Mouse (Mus musculus) kidney, postnatal 0 days (tissue): ENCODE measurements around the gene Abhd6. TPM values are rescaled to one million over a fixed set of nuclear protein-coding genes. Genes with fewer than 3 reads are reported as not detected.

Experiments used
- ATAC-seq: fragments of 200-750 bp; cut with Nextera tagmentation; replicated peaks from 2 replicates; pipeline ENCODE4 v1.8.0; 2017; ENCODE audit warnings: low read depth, moderate number of reproducible peaks, moderate TSS enrichment, moderate library complexity; ENCODE audit not compliant: low FRiP score
- DNase-seq: peaks from one replicate; pipeline ENCODE4 v3.0.0-alpha.2; 2016; ENCODE audit warnings: low spot score
- H3K27ac ChIP-seq: fragments of 300-500 bp; sonication (generic); 2 replicates; pipeline ENCODE4 v1.5.1; 2014; ENCODE audit warnings: mild to moderate bottlenecking
- H3K27me3 ChIP-seq: fragments of 300-500 bp; sonication (generic); 2 replicates; pipeline ENCODE4 v1.6.1; 2014; ENCODE audit warnings: low read length, mixed read lengths; ENCODE audit not compliant: insufficient read depth
- H3K36me3 ChIP-seq: fragments of 300-500 bp; sonication (generic); 2 replicates; pipeline ENCODE4 v1.6.1; 2014; ENCODE audit warnings: low read length, mixed read lengths; ENCODE audit not compliant: insufficient read depth
- H3K4me1 ChIP-seq: fragments of 300-500 bp; sonication (generic); replicated peaks from 2 replicates; pipeline ENCODE4 v1.6.1; 2014; ENCODE audit warnings: antibody characterized with exemption, low read length, mixed read lengths; ENCODE audit not compliant: insufficient read depth
- H3K4me2 ChIP-seq: fragments of 300-500 bp; sonication (generic); 2 replicates; pipeline ENCODE4 v1.6.1; 2014; ENCODE audit warnings: mild to moderate bottlenecking, low read length, moderate library complexity, mixed read lengths
- H3K4me3 ChIP-seq: fragments of 300-500 bp; sonication (generic); replicated peaks from 2 replicates; pipeline ENCODE4 v1.5.1; 2014; ENCODE audit warnings: low read depth, low read length
- H3K9ac ChIP-seq: fragments of 300-500 bp; sonication (generic); 2 replicates; pipeline ENCODE4 v1.6.1; 2014; ENCODE audit warnings: low read depth, low read length
- H3K9me3 ChIP-seq: fragments of 300-500 bp; sonication (generic); replicated peaks from 2 replicates; pipeline ENCODE4 v1.6.1; 2016; ENCODE audit warnings: low read length, inconsistent platforms, mixed read lengths
- CTCF ChIP-seq: IDR thresholded peaks from 2 replicates; pipeline ENCODE4 v1.5.1; 2016; ENCODE audit warnings: antibody characterized with exemption, low read depth, mild to moderate bottlenecking, moderate library complexity
- WGBS: fragments of 180-500 bp; shearing (Covaris S2); extraction: QIAGEN DNeasy Blood & Tissue Kit; methylation state at CpG from one replicate; pipeline ENCODE4 v1.1.7; 2014; 5-methylcytosine and 5-hydroxymethylcytosine counted together
- polyA plus RNA-seq: library from polyadenylated mRNA; unstranded; fragments of >200 nt; fragmentation: Nextera tagmentation; extraction: Ambion mirVana; gene quantifications from 2 replicates; pipeline ENCODE4 v1.2.1, GENCODE M21; 2015

Abhd6 gene
- polyA plus RNA-seq, 1 experiment from 2014 or later = 41.6 TPM

- no peak overlapping the region for H3K27ac ChIP-seq
- H3K27me3 ChIP-seq = no peaks in the 10 kb centered on the region
- no peak for DNase-seq
- H3K9ac ChIP-seq = no peak overlapping the region
- no peaks in the 10 kb centered on the region for H3K9me3 ChIP-seq
- no peaks in the 10 kb centered on the region for H3K4me1 ChIP-seq
- no peak for ATAC-seq
- no peak overlapping the region for H3K4me3 ChIP-seq
- no peak overlapping the region for H3K4me2 ChIP-seq
- WGBS = 91% methylated on average over 5 of the region's 5 CpGs
- no peak for TF ChIP-seq CTCF
- H3K36me3 ChIP-seq = 0 out of 2 replicates have a peak, but pooled peaks cover 3% of the 10 kb centered on the region
Measured at GRCm38 (mm10) chr14:8056076-8056475, 53.4 kb downstream of the Abhd6 start.

GRCm38 (mm10) chr14:8059938-8060337, 57.2 kb downstream of the Abhd6 start:
- H3K4me1 ChIP-seq = no peaks in the 10 kb centered on the region
- no peak overlapping the region for H3K9ac ChIP-seq
- no peaks in the 10 kb centered on the region for H3K36me3 ChIP-seq
- WGBS = 93% methylated on average over 7 of the region's 7 CpGs
- ATAC-seq (no peak), DNase-seq (no peak)
- H3K27ac ChIP-seq = no peak overlapping the region
- no peak overlapping the region for H3K4me2 ChIP-seq
- H3K9me3 ChIP-seq = no peaks in the 10 kb centered on the region
- H3K4me3 ChIP-seq = no peak overlapping the region
- no peaks in the 10 kb centered on the region for H3K27me3 ChIP-seq
- no peak for TF ChIP-seq CTCF

- 0 out of 2 replicates have a peak overlapping the region, but pooled peaks have one; percentile 44 for H3K27ac ChIP-seq
- no peak overlapping the region for H3K4me2 ChIP-seq
- WGBS = 32% methylated on average over 3 of the region's 3 CpGs
- no peaks in the 10 kb centered on the region for H3K36me3 ChIP-seq
- no peak for TF ChIP-seq CTCF
- H3K9ac ChIP-seq = no peak overlapping the region
- ATAC-seq = no peak; the same call in 1 of the 2 replicates
- DNase-seq = peak; percentile 4
- H3K4me3 ChIP-seq = no peak overlapping the region
- H3K9me3 ChIP-seq = no peaks in the 10 kb centered on the region
- no peaks in the 10 kb centered on the region for H3K27me3 ChIP-seq
- no peaks in the 10 kb centered on the region for H3K4me1 ChIP-seq
Measured at GRCm38 (mm10) chr14:8062076-8062475, 59.4 kb downstream of the Abhd6 start.

- TF ChIP-seq CTCF = no peak
- Histone ChIP-seq H3K9me3 (no peaks in the 10 kb centered on the region), H3K4me2 (no peak overlapping the region), H3K27me3 (no peaks in the 10 kb centered on the region), H3K27ac (0 out of 2 replicates have a peak overlapping the region, but pooled peaks have one; percentile 44), H3K9ac (no peak overlapping the region), H3K4me1 (no peaks in the 10 kb centered on the region), H3K4me3 (no peak overlapping the region), H3K36me3 (no peaks in the 10 kb centered on the region)
- peak; percentile 13 for DNase-seq
- WGBS = 35% methylated on average over 3 of the region's 3 CpGs
- ATAC-seq = no peak
Measured at GRCm38 (mm10) chr14:8062537-8063301, 60.0 kb downstream of the Abhd6 start.

GRCm38 (mm10) chr14:8063835-8064785, 61.4 kb downstream of the Abhd6 start:
- no peaks in the 10 kb centered on the region for H3K4me1 ChIP-seq
- ATAC-seq = no peak
- no peak for DNase-seq
- H3K9ac ChIP-seq = no peak overlapping the region
- H3K27ac ChIP-seq = no peak overlapping the region
- no peaks in the 10 kb centered on the region for H3K36me3 ChIP-seq
- TF ChIP-seq CTCF = no peak
- no peaks in the 10 kb centered on the region for H3K9me3 ChIP-seq
- H3K4me3 ChIP-seq = no peak overlapping the region
- 88% methylated on average over 8 of the region's 8 CpGs for WGBS
- H3K27me3 ChIP-seq = no peaks in the 10 kb centered on the region
- no peak overlapping the region for H3K4me2 ChIP-seq

GRCm38 (mm10) chr14:8080165-8080679, 77.5 kb downstream of the Abhd6 start, which contains the start of gene Rpp14:
Rpp14 (plus strand) TSS chr14:8080367.
- peak within 1 kb of the TSS; percentile 70 for H3K4me3 ChIP-seq
- H3K36me3 ChIP-seq = peaks cover 10% of the 10 kb centered on the region
- H3K9ac ChIP-seq = peak within 1 kb of the TSS; percentile 77
- 0 out of 2 replicates have a peak, but pooled peaks cover 9% of the 10 kb centered on the region for H3K4me1 ChIP-seq
- H3K9me3 ChIP-seq = no peaks in the 10 kb centered on the region
- H3K27ac ChIP-seq = peak within 1 kb of the TSS; percentile 99
- peak; percentile 99 for TF ChIP-seq CTCF
- under 1% methylated on average over 47 of the region's 47 CpGs for WGBS
- DNase-seq (peak; percentile 96), ATAC-seq (peak; percentile 95)
- no peaks in the 10 kb centered on the region for H3K27me3 ChIP-seq
- H3K4me2 ChIP-seq = peak within 1 kb of the TSS; percentile 79
